Mouse (Mus musculus) megakaryocyte, embryonic 14.5 days (primary cell): ENCODE results near the gene Astn1. TPM values are rescaled to one million over a fixed set of nuclear protein-coding genes. Genes with fewer than 3 reads are reported as not detected.

Experiments used
- H3K27me3 ChIP-seq: replicated peaks from 2 replicates; pipeline ENCODE3; 2012; ENCODE audit warnings: inconsistent platforms
- H3K36me3 ChIP-seq: replicated peaks from 2 replicates; pipeline ENCODE3; 2012; ENCODE audit warnings: low read length, inconsistent platforms, mixed read lengths
- H3K4me1 ChIP-seq: 2 replicates; pipeline ENCODE4 v1.6.1; 2012; ENCODE audit warnings: inconsistent platforms
- H3K4me3 ChIP-seq: replicated peaks from 2 replicates; pipeline ENCODE3; 2012; ENCODE audit warnings: moderate library complexity, mild to moderate bottlenecking, inconsistent platforms
- H3K9me3 ChIP-seq: 2 replicates; pipeline ENCODE4 v1.6.1; 2012; ENCODE audit warnings: inconsistent platforms
- FLI1 ChIP-seq: IDR thresholded peaks from 2 replicates; pipeline ENCODE4 v1.6.1; 2012; ENCODE audit warnings: low read length, inconsistent platforms, mixed read lengths
- GATA1 ChIP-seq: IDR thresholded peaks from 3 replicates; pipeline ENCODE4 v1.6.1; 2012; ENCODE audit warnings: mixed read lengths, low read length, inconsistent platforms, borderline replicate concordance
- polyA plus RNA-seq: library from polyadenylated mRNA; stranded (reverse); fragments of >175 nt; gene quantifications from 2 replicates; pipeline ENCODE4 v1.2.3, GENCODE M21; 2012; ENCODE audit warnings: low replicate concordance; ENCODE audit not compliant: insufficient read depth

The Astn1 gene
- polyA plus RNA-seq, 1 experiment = not detected

DNA sequence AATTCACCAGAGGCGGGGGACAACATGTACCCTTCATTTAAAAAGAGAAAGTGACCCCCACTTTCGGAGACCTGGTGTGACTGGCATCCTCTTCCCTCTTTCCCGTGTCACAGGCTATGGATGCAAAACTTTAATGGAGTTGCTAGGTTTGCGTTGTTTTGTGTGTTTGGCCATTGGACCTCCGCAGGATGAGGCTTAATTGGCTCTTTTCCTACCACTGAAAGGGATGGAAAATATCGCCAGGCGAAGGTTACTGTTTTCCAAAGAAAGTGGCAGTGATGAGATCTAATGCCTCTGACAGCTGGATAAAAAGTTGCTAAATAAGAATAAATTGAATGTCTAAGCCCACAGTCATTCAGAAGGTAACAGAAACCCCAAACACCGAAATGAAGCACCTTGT is 186.2 kb downstream of the Astn1 start:
- Histone ChIP-seq H3K36me3 (no peaks in the 10 kb centered on the region), H3K4me3 (no peak overlapping the region), H3K4me1 (no peaks in the 10 kb centered on the region), H3K27me3 (no peaks in the 10 kb centered on the region), H3K9me3 (peaks cover 30% of the 10 kb centered on the region)
- TF ChIP-seq FLI1 (no peak), GATA1 (no peak)

DNA sequence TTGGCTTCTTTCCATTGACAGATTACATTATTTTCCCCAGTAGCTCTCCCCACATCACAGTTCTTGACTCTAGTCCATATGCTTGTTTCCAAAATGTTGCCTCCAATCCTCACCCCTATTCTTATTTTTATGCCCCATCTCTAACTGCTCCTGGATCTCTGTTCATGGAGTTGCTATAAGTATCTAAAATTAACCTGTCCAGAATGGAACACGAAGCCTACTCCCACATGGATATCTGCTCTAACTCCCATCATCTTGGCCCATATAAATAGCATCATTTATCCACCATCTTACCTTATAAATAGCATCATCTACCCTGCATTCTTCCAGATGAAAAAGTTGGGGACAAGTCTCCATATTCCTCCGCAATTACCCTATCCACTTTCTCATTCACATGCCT is 187.5 kb downstream of the Astn1 start:
- Histone ChIP-seq H3K36me3 (no peaks in the 10 kb centered on the region), H3K4me3 (no peak overlapping the region), H3K9me3 (peaks cover 32% of the 10 kb centered on the region), H3K27me3 (no peaks in the 10 kb centered on the region), H3K4me1 (no peaks in the 10 kb centered on the region)
- TF ChIP-seq GATA1 = no peak

DNA sequence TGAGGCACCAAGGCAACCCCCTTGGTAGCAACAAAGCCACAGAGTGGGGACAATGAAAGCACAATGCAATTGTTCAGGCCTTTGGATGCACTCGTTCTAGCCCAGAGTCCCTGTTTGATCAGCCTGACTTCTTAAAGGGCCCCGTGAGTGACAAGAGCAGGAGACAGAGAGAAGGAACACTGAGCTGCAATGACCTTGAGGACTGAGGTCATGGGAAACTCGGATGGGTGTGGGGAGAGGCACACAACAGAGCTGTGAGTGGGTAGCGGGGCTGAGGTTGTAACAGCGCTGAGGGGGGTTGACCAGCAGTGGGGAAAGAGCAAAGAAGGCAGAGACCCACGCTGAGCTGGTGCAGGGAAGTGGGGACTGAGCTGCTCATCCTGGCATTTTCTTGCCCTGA is 189.9 kb downstream of the Astn1 start:
- H3K9me3 ChIP-seq = peaks cover 32% of the 10 kb centered on the region
- H3K4me1 ChIP-seq = no peaks in the 10 kb centered on the region
- no peaks in the 10 kb centered on the region for H3K36me3 ChIP-seq
- TF ChIP-seq GATA1 (no peak), FLI1 (no peak)
- peak overlapping the region; percentile 23 for H3K4me3 ChIP-seq
- H3K27me3 ChIP-seq = no peaks in the 10 kb centered on the region

GRCm38 (mm10) chr1:158553341-158553740 is 191.3 kb downstream of the Astn1 start:
- H3K9me3 ChIP-seq = peaks cover 28% of the 10 kb centered on the region
- H3K36me3 ChIP-seq = no peaks in the 10 kb centered on the region
- TF ChIP-seq FLI1 (no peak), GATA1 (no peak)
- H3K4me3 ChIP-seq = no peak overlapping the region
- H3K4me1 ChIP-seq = no peaks in the 10 kb centered on the region
- no peaks in the 10 kb centered on the region for H3K27me3 ChIP-seq

GRCm38 (mm10) chr1:158554020-158554505 is 192.0 kb downstream of the Astn1 start:
- H3K4me3 ChIP-seq = no peak overlapping the region
- no peaks in the 10 kb centered on the region for H3K4me1 ChIP-seq
- no peaks in the 10 kb centered on the region for H3K27me3 ChIP-seq
- H3K9me3 ChIP-seq = peaks cover 28% of the 10 kb centered on the region
- TF ChIP-seq GATA1 (no peak), FLI1 (no peak)
- H3K36me3 ChIP-seq = no peaks in the 10 kb centered on the region

DNA sequence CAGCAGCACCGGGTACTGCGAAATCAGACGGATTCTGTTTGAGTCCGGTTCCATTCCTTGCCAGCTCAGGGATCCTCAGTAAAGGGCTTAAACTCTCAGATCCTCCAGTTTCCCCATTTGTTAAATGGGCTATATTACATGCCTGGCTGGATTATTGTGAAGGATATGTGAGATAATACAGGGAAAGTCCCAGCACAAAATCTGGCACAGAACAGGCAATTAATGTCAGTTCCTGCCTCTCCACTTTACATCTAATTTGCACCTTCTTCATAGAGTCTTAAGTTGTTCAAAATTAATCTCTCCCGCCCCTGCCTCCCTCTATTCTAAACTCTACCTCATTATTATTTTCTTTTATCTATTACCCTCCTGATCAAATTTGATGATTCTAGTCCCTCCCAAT is 211.1 kb downstream of the Astn1 start:
- TF ChIP-seq FLI1 (no peak), GATA1 (no peak)

GRCm38 (mm10) chr1:158573597-158573996 is 211.5 kb downstream of the Astn1 start:
- no peak overlapping the region for H3K4me3 ChIP-seq
- no peaks in the 10 kb centered on the region for H3K4me1 ChIP-seq
- no peaks in the 10 kb centered on the region for H3K27me3 ChIP-seq
- peaks cover 13% of the 10 kb centered on the region; the same call in 1 of the 2 replicates for H3K9me3 ChIP-seq
- no peak for TF ChIP-seq GATA1
- TF ChIP-seq FLI1 = no peak
- no peaks in the 10 kb centered on the region for H3K36me3 ChIP-seq

More for the DNA sequence above, 211.1 kb downstream of the Astn1 start:
- no peaks in the 10 kb centered on the region for H3K36me3 ChIP-seq
- no peak overlapping the region for H3K4me3 ChIP-seq
- no peaks in the 10 kb centered on the region for H3K4me1 ChIP-seq
- peaks cover 10% of the 10 kb centered on the region; the same call in 1 of the 2 replicates for H3K9me3 ChIP-seq
- H3K27me3 ChIP-seq = no peaks in the 10 kb centered on the region

DNA sequence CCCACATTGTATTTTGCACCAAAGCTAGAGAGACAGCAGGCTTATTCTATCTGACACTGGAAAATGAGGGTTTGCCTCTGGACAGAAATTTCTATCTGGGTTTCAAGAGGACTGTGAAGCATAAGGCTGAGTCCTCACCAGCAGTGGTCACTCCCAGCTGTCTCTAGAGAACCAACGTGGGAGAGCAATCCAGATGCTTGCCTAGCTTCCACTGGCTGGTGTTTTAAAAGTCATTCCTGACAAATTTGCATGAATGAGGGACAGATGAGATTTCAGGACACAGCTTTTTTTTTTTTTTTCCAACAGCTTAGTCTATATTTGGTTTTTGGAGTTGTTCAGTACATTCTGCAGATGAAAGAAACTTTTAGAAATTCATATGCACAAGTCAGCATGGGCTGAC is 213.9 kb downstream of the Astn1 start:
- Histone ChIP-seq H3K9me3 (peaks cover 19% of the 10 kb centered on the region; the same call in 1 of the 2 replicates), H3K27me3 (no peaks in the 10 kb centered on the region), H3K4me3 (no peak overlapping the region), H3K4me1 (no peaks in the 10 kb centered on the region), H3K36me3 (no peaks in the 10 kb centered on the region)
- TF ChIP-seq GATA1 (no peak), FLI1 (no peak)

DNA sequence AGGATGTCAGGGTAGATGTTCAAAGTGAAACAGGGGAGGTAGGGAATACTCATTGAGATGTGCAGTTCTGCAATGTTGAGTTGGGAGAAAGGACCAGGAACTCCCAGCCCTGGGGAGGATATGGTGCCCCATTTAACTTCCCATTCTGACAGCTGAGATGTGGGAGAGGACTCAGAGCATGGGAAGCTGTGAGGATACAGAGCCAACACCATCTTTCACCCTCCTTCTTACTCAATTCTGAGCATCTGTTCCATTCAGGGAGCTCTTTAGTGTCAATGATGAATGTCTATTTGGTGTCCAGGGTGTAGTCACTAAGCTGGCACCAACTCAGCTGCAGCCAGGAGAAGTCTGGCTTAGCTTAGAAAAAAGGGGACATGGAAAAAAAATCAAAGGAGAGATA is 219.7 kb downstream of the Astn1 start:
- Histone ChIP-seq H3K4me1 (no peaks in the 10 kb centered on the region), H3K27me3 (no peaks in the 10 kb centered on the region), H3K4me3 (no peak overlapping the region), H3K9me3 (peaks cover 14% of the 10 kb centered on the region; the same call in 1 of the 2 replicates), H3K36me3 (no peaks in the 10 kb centered on the region)
- TF ChIP-seq FLI1 (no peak), GATA1 (no peak)

- Histone ChIP-seq H3K36me3 (no peaks in the 10 kb centered on the region), H3K9me3 (peaks cover 8% of the 10 kb centered on the region), H3K4me1 (no peaks in the 10 kb centered on the region), H3K27me3 (no peaks in the 10 kb centered on the region), H3K4me3 (no peak overlapping the region)
- TF ChIP-seq GATA1 (no peak), FLI1 (no peak)
Measured at GRCm38 (mm10) chr1:158588903-158589302, 226.8 kb downstream of the Astn1 start.

DNA sequence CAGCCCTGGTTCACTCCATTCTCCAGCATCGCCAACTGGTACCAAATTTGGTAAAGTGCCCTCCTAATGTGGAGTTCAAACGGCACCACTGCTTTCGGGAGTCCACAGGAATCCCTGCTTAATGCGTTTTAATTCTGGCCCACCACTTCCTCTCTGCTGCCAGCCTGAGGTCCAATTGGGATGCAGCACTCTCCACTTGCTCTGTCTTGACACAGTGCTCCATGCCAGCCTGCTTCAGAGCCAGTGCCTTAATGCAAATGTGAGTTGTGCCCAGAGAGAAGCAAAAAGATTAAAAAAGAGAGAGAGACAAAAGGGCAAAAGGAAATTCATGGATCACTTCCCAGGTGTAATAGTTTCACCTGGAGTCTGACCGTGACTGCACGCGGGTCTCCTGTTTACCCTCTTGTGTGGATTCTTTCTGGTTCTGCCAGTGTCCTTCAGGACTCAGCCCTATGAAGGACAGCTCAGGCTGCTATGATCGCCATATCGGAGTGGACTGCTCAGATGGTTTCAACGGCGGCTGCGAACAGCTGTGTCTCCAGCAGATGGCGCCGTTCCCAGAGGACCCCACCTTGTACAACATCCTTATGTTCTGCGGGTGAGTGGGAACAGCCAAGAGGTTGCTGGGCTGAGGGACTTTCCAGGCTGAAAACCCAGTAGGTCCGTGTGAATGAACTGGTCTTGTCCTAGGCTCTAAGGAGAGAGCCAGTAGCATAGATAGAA is 234.8 kb downstream of the Astn1 start:
- Histone ChIP-seq H3K9me3 (peaks cover 21% of the 10 kb centered on the region), H3K36me3 (no peaks in the 10 kb centered on the region), H3K27me3 (no peaks in the 10 kb centered on the region), H3K4me1 (no peaks in the 10 kb centered on the region), H3K4me3 (no peak overlapping the region)
- TF ChIP-seq GATA1 (no peak), FLI1 (no peak)
